Mouse (Mus musculus): Measurements from ENCODE around the gene Stra8. TPM values are rescaled to one million over a fixed set of nuclear protein-coding genes. Genes with fewer than 3 reads are reported as not detected.
A peak's percentile ranks its signal among the peaks of the same experiment; 100 is the strongest.

Gene Stra8
- polyA plus RNA-seq, 1 experiment from 2014 or later, result not detected

- no peak overlapping the region for H3K4me2 ChIP-seq
- WGBS, result 81% methylated on average over 7 of the region's 7 CpGs
- H3K4me3 ChIP-seq, result no peak overlapping the region
- H3K27ac ChIP-seq, result no peak overlapping the region
- no peak for ATAC-seq (ENCODE audit: low FRiP score)
- H3K27me3 ChIP-seq, result no peaks in the 10 kb centered on the region
- H3K4me1 ChIP-seq (replicated peaks), result peaks cover 17% of the 10 kb centered on the region
- peaks cover 65% of the 10 kb centered on the region for H3K36me3 ChIP-seq
- no peaks in the 10 kb centered on the region for H3K9me3 ChIP-seq
- H3K9ac ChIP-seq, result no peak overlapping the region
Measured at GRCm38 (mm10) chr6:34884724-34885123, 35.2 kb upstream of the Stra8 start.

GRCm38 (mm10) chr6:34887131-34887850 lies 32.7 kb upstream of the Stra8 start:
- H3K4me3 ChIP-seq, result no peak overlapping the region
- WGBS, result 30% methylated on average over 6 of the region's 6 CpGs
- H3K27me3 ChIP-seq, result no peaks in the 10 kb centered on the region
- peaks cover 17% of the 10 kb centered on the region for H3K4me1 ChIP-seq (replicated peaks)
- no peaks in the 10 kb centered on the region for H3K9me3 ChIP-seq
- peak; percentile 54; the same call in 1 of the 2 replicates for ATAC-seq (ENCODE audit: low FRiP score)
- H3K4me2 ChIP-seq, result no peak overlapping the region
- peaks cover 73% of the 10 kb centered on the region for H3K36me3 ChIP-seq
- H3K27ac ChIP-seq, result peak overlapping the region; percentile 24; the same call in 1 of the 2 replicates
- no peak overlapping the region for H3K9ac ChIP-seq

- no peaks in the 10 kb centered on the region for H3K9me3 ChIP-seq
Measured at GRCm38 (mm10) chr6:34889185-34889584, 30.8 kb upstream of the Stra8 start.

GRCm38 (mm10) chr6:34895569-34895968 lies 24.4 kb upstream of the Stra8 start:
- no peaks in the 10 kb centered on the region for H3K9me3 ChIP-seq
- H3K36me3 ChIP-seq, result peaks cover 85% of the 10 kb centered on the region
- no peak overlapping the region for H3K4me2 ChIP-seq
- H3K27me3 ChIP-seq, result no peaks in the 10 kb centered on the region
- ATAC-seq (ENCODE audit: low FRiP score), result no peak
- H3K4me1 ChIP-seq (replicated peaks), result no peaks in the 10 kb centered on the region; the same call in 1 of the 2 replicates
- WGBS, result 81% methylated on average over 7 of the region's 7 CpGs
- no peak overlapping the region for H3K4me3 ChIP-seq
- H3K9ac ChIP-seq, result no peak overlapping the region
- no peak overlapping the region for H3K27ac ChIP-seq

More at GRCm38 (mm10) chr6:34889185-34889584, 30.8 kb upstream of the Stra8 start:
- H3K4me1 ChIP-seq (replicated peaks), result peaks cover 17% of the 10 kb centered on the region
- H3K27me3 ChIP-seq, result no peaks in the 10 kb centered on the region
- H3K4me3 ChIP-seq, result no peak overlapping the region
- no peak for ATAC-seq (ENCODE audit: low FRiP score)
- no peak overlapping the region for H3K4me2 ChIP-seq
- 43% methylated on average over 4 of the region's 4 CpGs for WGBS
- peaks cover 74% of the 10 kb centered on the region for H3K36me3 ChIP-seq
- H3K27ac ChIP-seq, result no peak overlapping the region
- no peak overlapping the region for H3K9ac ChIP-seq

GRCm38 (mm10) chr6:34896168-34896780 lies 23.7 kb upstream of the Stra8 start:
- 52% methylated on average over 16 of the region's 16 CpGs for WGBS
- Histone ChIP-seq H3K9me3 (no peaks in the 10 kb centered on the region), H3K27ac (no peak overlapping the region), H3K9ac (no peak overlapping the region), H3K36me3 (peaks cover 85% of the 10 kb centered on the region), H3K27me3 (no peaks in the 10 kb centered on the region), H3K4me1 (replicated peaks) (no peaks in the 10 kb centered on the region; the same call in 1 of the 2 replicates), H3K4me2 (no peak overlapping the region), H3K4me3 (no peak overlapping the region)
- ATAC-seq (ENCODE audit: low FRiP score), result 0 out of 2 replicates have a peak, but pooled peaks have one; percentile 32

- WGBS, result 100% methylated on average over 2 of the region's 2 CpGs
- H3K4me3 ChIP-seq, result no peak overlapping the region
- H3K4me1 ChIP-seq (replicated peaks), result no peaks in the 10 kb centered on the region; the same call in 1 of the 2 replicates
- peaks cover 82% of the 10 kb centered on the region for H3K36me3 ChIP-seq
- H3K27me3 ChIP-seq, result no peaks in the 10 kb centered on the region
- no peak for ATAC-seq (ENCODE audit: low FRiP score)
- no peak overlapping the region for H3K9ac ChIP-seq
- no peaks in the 10 kb centered on the region for H3K9me3 ChIP-seq
- no peak overlapping the region for H3K4me2 ChIP-seq
- no peak overlapping the region for H3K27ac ChIP-seq
Measured at GRCm38 (mm10) chr6:34899127-34899526, 20.8 kb upstream of the Stra8 start.

- 78% methylated on average over 2 of the region's 2 CpGs for WGBS
- H3K36me3 ChIP-seq, result peaks cover 80% of the 10 kb centered on the region
- H3K4me3 ChIP-seq, result no peak overlapping the region
- no peaks in the 10 kb centered on the region for H3K9me3 ChIP-seq
- H3K4me2 ChIP-seq, result no peak overlapping the region
- no peak for ATAC-seq (ENCODE audit: low FRiP score)
- peak overlapping the region; percentile 35; the same call in 1 of the 2 replicates for H3K9ac ChIP-seq
- H3K27ac ChIP-seq, result 0 out of 2 replicates have a peak overlapping the region, but pooled peaks have one; percentile 12
- no peaks in the 10 kb centered on the region; the same call in 1 of the 2 replicates for H3K4me1 ChIP-seq (replicated peaks)
- H3K27me3 ChIP-seq, result no peaks in the 10 kb centered on the region
Measured at GRCm38 (mm10) chr6:34900990-34901389, 19.0 kb upstream of the Stra8 start.

GRCm38 (mm10) chr6:34901911-34902444 lies 18.0 kb upstream of the Stra8 start:
- H3K9ac ChIP-seq, result no peak overlapping the region
- H3K36me3 ChIP-seq, result peaks cover 85% of the 10 kb centered on the region
- 0 out of 2 replicates have a peak, but pooled peaks cover 1% of the 10 kb centered on the region for H3K4me1 ChIP-seq (replicated peaks)
- H3K4me2 ChIP-seq, result no peak overlapping the region
- no peak overlapping the region for H3K4me3 ChIP-seq
- no peaks in the 10 kb centered on the region for H3K9me3 ChIP-seq
- H3K27me3 ChIP-seq, result no peaks in the 10 kb centered on the region
- WGBS, result 59% methylated on average over 9 of the region's 9 CpGs
- H3K27ac ChIP-seq, result no peak overlapping the region
- no peak for ATAC-seq (ENCODE audit: low FRiP score)

- WGBS, result 89% methylated on average over 7 of the region's 7 CpGs
- no peaks in the 10 kb centered on the region for H3K9me3 ChIP-seq
- H3K36me3 ChIP-seq, result peaks cover 87% of the 10 kb centered on the region
- no peak overlapping the region for H3K9ac ChIP-seq
- H3K27me3 ChIP-seq, result no peaks in the 10 kb centered on the region
- no peak overlapping the region for H3K4me2 ChIP-seq
- ATAC-seq (ENCODE audit: low FRiP score), result no peak
- no peak overlapping the region for H3K4me3 ChIP-seq
- H3K4me1 ChIP-seq (replicated peaks), result 0 out of 2 replicates have a peak, but pooled peaks cover 2% of the 10 kb centered on the region
- no peak overlapping the region for H3K27ac ChIP-seq
Measured at GRCm38 (mm10) chr6:34902578-34902977, 17.4 kb upstream of the Stra8 start.

- H3K4me3 ChIP-seq, result no peak overlapping the region
- peaks cover 85% of the 10 kb centered on the region for H3K36me3 ChIP-seq
- ATAC-seq (ENCODE audit: low FRiP score), result no peak
- H3K4me1 ChIP-seq (replicated peaks), result 0 out of 2 replicates have a peak, but pooled peaks cover 2% of the 10 kb centered on the region
- no peaks in the 10 kb centered on the region for H3K9me3 ChIP-seq
- H3K9ac ChIP-seq, result no peak overlapping the region
- no peak overlapping the region for H3K27ac ChIP-seq
- no peak overlapping the region for H3K4me2 ChIP-seq
- 86% methylated on average over 5 of the region's 5 CpGs for WGBS
- H3K27me3 ChIP-seq, result no peaks in the 10 kb centered on the region
Measured at GRCm38 (mm10) chr6:34903441-34903840, 16.5 kb upstream of the Stra8 start.

GRCm38 (mm10) chr6:34903851-34904250 lies 16.1 kb upstream of the Stra8 start:
- no peak overlapping the region for H3K9ac ChIP-seq
- H3K27me3 ChIP-seq, result no peaks in the 10 kb centered on the region
- no peak overlapping the region for H3K4me2 ChIP-seq
- no peak overlapping the region for H3K4me3 ChIP-seq
- H3K4me1 ChIP-seq (replicated peaks), result peaks cover 6% of the 10 kb centered on the region
- H3K36me3 ChIP-seq, result peaks cover 88% of the 10 kb centered on the region
- H3K9me3 ChIP-seq, result no peaks in the 10 kb centered on the region
- WGBS, result 93% methylated on average over 10 of the region's 10 CpGs
- H3K27ac ChIP-seq, result no peak overlapping the region
- ATAC-seq (ENCODE audit: low FRiP score), result no peak

- ATAC-seq (ENCODE audit: low FRiP score), result no peak
- Histone ChIP-seq H3K9ac (no peak overlapping the region; the same call in 1 of the 2 replicates), H3K4me1 (replicated peaks) (peaks cover 11% of the 10 kb centered on the region), H3K27ac (no peak overlapping the region), H3K36me3 (peaks cover 84% of the 10 kb centered on the region), H3K9me3 (no peaks in the 10 kb centered on the region), H3K4me2 (no peak overlapping the region), H3K4me3 (no peak overlapping the region), H3K27me3 (no peaks in the 10 kb centered on the region)
- WGBS, result 91% methylated on average over 6 of the region's 6 CpGs
Measured at GRCm38 (mm10) chr6:34904361-34904760, 15.6 kb upstream of the Stra8 start.

Measured in hindbrain, embryonic 13.5 days (tissue).